Mouse (Mus musculus) limb, embryonic 14.5 days (tissue): ENCODE measurements around the gene Ddx19a. TPM values are rescaled to one million over a fixed set of nuclear protein-coding genes. Genes with fewer than 3 reads are reported as not detected.
"Not testable (repeated sequence)": the region's sequence is repeated elsewhere in the genome, so short reads cannot be mapped to it uniquely, and the experiment has no call there.

Experiments
- ATAC-seq: fragments of 200-750 bp; cut with Nextera tagmentation; 2 replicates; pipeline ENCODE4 v1.8.0; 2017; ENCODE audit warnings: low read depth, moderate number of reproducible peaks, moderate TSS enrichment; ENCODE audit not compliant: low FRiP score
- DNase-seq: peaks from one replicate; pipeline ENCODE4 v3.0.0-alpha.2; 2015; ENCODE audit warnings: low spot score
- H3K27ac ChIP-seq: fragments of 300-500 bp; sonication (generic); replicated peaks from 2 replicates; pipeline ENCODE4 v1.5.1; 2014; ENCODE audit warnings: low read depth, mild to moderate bottlenecking, low read length, moderate library complexity, mixed read lengths
- H3K27me3 ChIP-seq: fragments of 300-500 bp; sonication (generic); 2 replicates; pipeline ENCODE4 v1.6.1; 2014; ENCODE audit warnings: low read length, mixed read lengths; ENCODE audit not compliant: control insufficient read depth, insufficient read depth
- H3K36me3 ChIP-seq: fragments of 300-500 bp; sonication (generic); 2 replicates; pipeline ENCODE4 v1.6.1; 2014; ENCODE audit warnings: mild to moderate bottlenecking, low read length, moderate library complexity, mixed read lengths; ENCODE audit not compliant: control insufficient read depth, insufficient read depth
- H3K4me1 ChIP-seq: fragments of 300-500 bp; sonication (generic); 2 replicates; pipeline ENCODE4 v1.6.1; 2014; ENCODE audit warnings: antibody characterized with exemption, low read length, mixed read lengths; ENCODE audit not compliant: control insufficient read depth, insufficient read depth
- H3K4me2 ChIP-seq: fragments of 300-500 bp; sonication (generic); replicated peaks from 2 replicates; pipeline ENCODE4 v1.6.1; 2014; ENCODE audit warnings: low read depth, mild to moderate bottlenecking, low read length, moderate library complexity; ENCODE audit not compliant: severe bottlenecking
- H3K4me3 ChIP-seq: fragments of 300-500 bp; sonication (generic); replicated peaks from 2 replicates; pipeline ENCODE4 v1.5.1; 2014; ENCODE audit warnings: low read length
- H3K9ac ChIP-seq: fragments of 300-500 bp; sonication (generic); 2 replicates; pipeline ENCODE4 v1.6.1; 2014; ENCODE audit warnings: mild to moderate bottlenecking, low read depth, low read length, moderate library complexity; ENCODE audit not compliant: severe bottlenecking
- H3K9me3 ChIP-seq: fragments of 300-500 bp; sonication (generic); 2 replicates; pipeline ENCODE4 v1.6.1; 2016; ENCODE audit warnings: low read length; ENCODE audit not compliant: control insufficient read depth
- POLR2A ChIP-seq: fragments of 200-500 bp; IDR thresholded peaks from 2 replicates; pipeline ENCODE4 v1.8.0; 2012; ENCODE audit warnings: inconsistent platforms, mild to moderate bottlenecking, moderate library complexity, borderline replicate concordance; ENCODE audit not compliant: insufficient read depth, insufficient read length; ENCODE audit errors: extremely low read depth
- WGBS: fragments of 180-500 bp; shearing (Covaris S2); extraction: QIAGEN DNeasy Blood & Tissue Kit; methylation state at CpG from one replicate; pipeline ENCODE4 v1.1.7; 2014; 5-methylcytosine and 5-hydroxymethylcytosine counted together
- polyA plus RNA-seq, 2 experiments: library from polyadenylated mRNA; depleted of rRNA in 1 of 2; stranded (reverse) in 1 of 2; unstranded in 1 of 2; fragments of >200 nt; fragmentation: Nextera tagmentation in 1 of 2; extraction: Ambion mirVana in 1 of 2; gene quantifications; 2 replicates each; pipeline versions ENCODE4 v1.2.1 to v1.2.3; 2012 to 2014

Ddx19a gene
- polyA plus RNA-seq, 2 experiments: 19.5 to 57.8 TPM

DNA sequence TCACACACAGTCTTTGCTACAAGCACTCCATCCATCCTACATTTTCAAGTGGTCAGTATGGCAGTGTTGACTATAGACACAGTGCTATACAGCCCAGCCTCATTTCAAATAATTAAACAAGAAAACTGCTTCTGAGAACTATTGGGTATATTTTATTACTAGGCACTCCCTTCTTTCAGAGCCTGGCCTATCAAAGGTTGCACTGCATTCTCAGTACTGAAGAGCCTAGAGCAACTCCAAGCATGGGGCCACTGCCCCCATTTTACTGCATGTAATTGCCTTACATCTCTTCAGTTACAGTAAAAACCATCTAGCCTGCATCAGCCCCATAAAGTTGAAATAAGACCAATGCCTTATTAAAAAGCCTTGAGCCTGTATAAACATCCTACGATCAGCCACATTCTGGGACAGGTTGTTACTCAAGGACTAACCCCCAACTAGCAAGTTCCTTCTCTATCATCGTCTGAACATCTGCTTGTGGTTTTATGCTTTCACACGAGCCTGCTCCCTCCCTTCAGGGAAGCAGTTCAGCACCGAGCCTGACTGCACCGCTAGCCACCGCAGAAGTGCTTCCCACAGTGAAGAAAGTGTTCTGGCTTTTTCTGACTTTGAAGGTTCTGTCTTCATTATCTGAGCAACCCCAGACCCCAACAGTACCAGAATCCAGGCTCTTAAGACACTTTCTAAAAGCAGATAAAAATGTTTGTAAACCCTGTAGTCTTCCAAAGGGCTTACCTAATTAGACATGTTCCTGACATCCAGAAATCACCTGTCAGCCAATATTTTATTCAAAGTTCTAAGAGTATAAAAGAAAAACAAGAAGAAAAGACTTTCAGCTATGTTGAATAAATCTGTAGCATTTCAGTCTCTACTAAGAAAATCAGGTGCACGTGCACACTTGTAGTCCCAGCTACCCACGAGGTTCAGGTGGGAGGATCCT, 9.5 kb downstream of the Ddx19a start:
- ATAC-seq: no peak
- H3K4me3 ChIP-seq: no peak overlapping the region
- H3K36me3 ChIP-seq: peaks cover 92% of the 10 kb centered on the region
- H3K4me1 ChIP-seq: no peaks in the 10 kb centered on the region
- H3K4me2 ChIP-seq: no peak overlapping the region
- TF ChIP-seq POLR2A: no peak
- DNase-seq: no peak
- 79% methylated on average over 8 of the region's 8 CpGs for WGBS
- no peak overlapping the region for H3K9ac ChIP-seq
- H3K9me3 ChIP-seq: no peaks in the 10 kb centered on the region
- H3K27me3 ChIP-seq: no peaks in the 10 kb centered on the region
- H3K27ac ChIP-seq: no peak overlapping the region

DNA sequence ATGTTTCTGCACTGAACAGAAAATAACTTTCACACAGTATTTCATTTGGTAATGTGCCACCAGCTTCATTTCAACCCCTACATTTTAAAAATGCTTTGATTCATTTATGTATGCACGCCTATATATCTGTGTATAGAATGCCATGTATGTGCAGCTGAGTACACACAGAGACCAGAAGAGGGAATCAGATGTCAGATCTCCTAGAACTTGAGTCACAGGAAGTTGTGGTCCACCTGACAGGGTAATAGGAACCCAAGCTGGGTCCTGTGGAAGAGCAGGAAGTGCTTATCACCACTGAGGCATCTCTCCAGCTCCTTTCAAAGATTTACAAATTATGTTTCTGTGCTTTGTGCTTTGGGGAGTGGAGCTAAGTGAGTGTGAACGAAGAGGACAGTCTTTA, 16.3 kb downstream of the Ddx19a start:
- 88% methylated on average over 2 of the region's 2 CpGs for WGBS
- no peak for DNase-seq
- H3K36me3 ChIP-seq: peaks cover 77% of the 10 kb centered on the region

DNA sequence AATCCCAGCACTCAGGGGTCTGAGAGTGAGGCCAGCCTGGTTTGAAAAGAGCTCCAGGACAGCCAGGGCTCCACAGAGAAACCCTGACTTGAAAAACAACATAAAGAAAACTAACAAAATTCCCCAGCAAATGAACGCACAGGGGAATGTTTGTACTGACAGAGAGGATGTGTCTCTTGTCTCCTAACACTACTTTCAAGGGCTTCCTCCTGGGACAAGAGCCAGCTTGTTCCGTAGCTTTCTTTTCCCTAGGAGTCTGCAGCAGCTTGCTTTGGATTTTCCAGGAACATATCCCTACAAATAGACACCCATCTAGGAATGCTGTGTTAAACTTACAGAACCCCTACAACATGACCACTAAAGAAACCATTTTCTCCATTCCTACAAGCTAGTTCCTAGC, 19.6 kb downstream of the Ddx19a start:
- not testable (repeated sequence) for H3K9me3 ChIP-seq, ATAC-seq, H3K4me3 ChIP-seq, H3K27me3 ChIP-seq, H3K4me2 ChIP-seq, H3K4me1 ChIP-seq, H3K9ac ChIP-seq, DNase-seq, H3K27ac ChIP-seq
- 90% methylated on average over 2 of the region's 2 CpGs for WGBS
- peaks cover 68% of the 10 kb centered on the region for H3K36me3 ChIP-seq

More for the DNA sequence above, 16.3 kb downstream of the Ddx19a start:
- no peaks in the 10 kb centered on the region for H3K27me3 ChIP-seq
- H3K4me1 ChIP-seq: no peaks in the 10 kb centered on the region
- H3K9ac ChIP-seq: no peak overlapping the region
- H3K27ac ChIP-seq: no peak overlapping the region
- H3K4me2 ChIP-seq: no peak overlapping the region
- no peaks in the 10 kb centered on the region for H3K9me3 ChIP-seq
- no peak for TF ChIP-seq POLR2A
- H3K4me3 ChIP-seq: no peak overlapping the region
- no peak for ATAC-seq

DNA sequence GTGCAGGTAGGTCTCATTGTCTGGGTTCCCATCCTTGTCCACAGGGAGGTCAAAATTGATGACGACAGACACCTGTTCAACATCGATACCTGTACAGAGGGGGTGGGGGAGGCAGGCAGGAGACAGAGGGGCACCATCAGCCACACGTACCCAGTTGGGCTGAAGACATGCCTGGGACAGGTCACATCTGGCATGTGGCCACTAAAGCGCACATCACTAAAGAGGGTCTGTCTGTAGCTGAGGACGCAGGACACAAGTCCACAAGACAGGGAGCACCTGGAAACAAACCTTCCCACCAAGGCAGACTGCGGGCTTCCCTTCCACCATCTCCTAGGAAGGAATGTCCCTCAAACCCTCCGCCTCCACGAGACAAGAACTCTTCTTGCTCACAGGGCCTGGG, 21.1 kb downstream of the Ddx19a start:
- WGBS: 97% methylated on average over 8 of the region's 8 CpGs
- peaks cover 56% of the 10 kb centered on the region for H3K36me3 ChIP-seq
- H3K27ac ChIP-seq, H3K9me3 ChIP-seq, H3K4me3 ChIP-seq, ATAC-seq, H3K27me3 ChIP-seq, H3K9ac ChIP-seq, DNase-seq, H3K4me1 ChIP-seq, H3K4me2 ChIP-seq: not testable (repeated sequence)

DNA sequence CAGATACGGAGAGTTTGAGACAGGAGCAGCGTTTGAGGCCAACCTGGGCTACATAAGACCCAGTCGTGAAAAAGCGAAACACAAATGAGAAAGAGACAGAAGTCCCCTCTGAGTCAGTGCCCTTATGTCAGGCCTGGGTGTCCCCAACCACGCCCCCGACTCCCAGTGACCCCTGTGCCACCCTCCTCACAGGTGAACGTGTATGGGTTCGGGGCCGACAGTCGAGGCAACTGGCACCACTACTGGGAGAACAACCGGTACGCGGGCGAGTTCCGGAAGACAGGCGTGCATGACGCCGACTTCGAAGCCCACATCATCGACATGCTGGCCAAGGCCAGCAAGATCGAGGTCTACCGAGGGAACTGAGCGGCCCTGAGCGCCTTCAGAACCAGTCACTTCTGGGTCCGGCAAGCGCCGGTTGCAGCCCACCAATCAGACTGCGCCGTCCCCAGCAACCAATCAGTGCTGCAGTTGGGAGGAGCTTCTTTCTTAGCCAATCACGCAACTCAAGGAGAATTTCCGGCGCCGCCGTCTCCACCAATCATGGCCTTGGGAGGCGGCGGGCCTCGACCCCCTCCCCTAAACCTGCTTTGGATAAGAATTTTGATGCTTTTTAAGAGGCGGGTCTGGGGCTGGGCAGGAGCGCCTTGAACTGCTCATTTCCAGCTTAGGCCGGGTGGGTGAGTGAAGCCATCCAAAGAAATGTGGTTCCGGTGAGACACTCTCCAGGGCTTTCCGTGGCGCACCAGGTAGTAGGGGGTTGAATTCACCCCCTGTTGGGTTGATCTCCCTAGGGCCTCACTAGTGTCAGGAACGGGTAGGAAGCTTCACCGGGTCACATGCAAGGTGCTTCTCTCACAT, 27.5 kb downstream of the Ddx19a start:
- peak overlapping the region; percentile 41 for H3K4me3 ChIP-seq
- WGBS: 8% methylated on average over 45 of the region's 45 CpGs
- TF ChIP-seq POLR2A: no peak
- ATAC-seq (peak; percentile 96), DNase-seq (peak; percentile 94)
- H3K36me3 ChIP-seq: peaks cover 65% of the 10 kb centered on the region
- H3K27ac ChIP-seq: no peak overlapping the region
- H3K9ac ChIP-seq: peak overlapping the region; percentile 54
- peak overlapping the region; percentile 64 for H3K4me2 ChIP-seq
- H3K4me1 ChIP-seq: 0 out of 2 replicates have a peak, but pooled peaks cover 5% of the 10 kb centered on the region
- no peaks in the 10 kb centered on the region for H3K9me3 ChIP-seq
- H3K27me3 ChIP-seq: no peaks in the 10 kb centered on the region
